Mouse (Mus musculus) small intestine, adult 2 months (tissue): ENCODE measurements around the gene Tjp1. TPM values are rescaled to one million over a fixed set of nuclear protein-coding genes. Genes with fewer than 3 reads are reported as not detected.
A peak's percentile ranks its signal among the peaks of the same experiment; 100 is the strongest.

Experiments used
- H3K27ac ChIP-seq: fragments of 200-500 bp; 2 replicates; pipeline ENCODE4 v1.5.1; 2012; ENCODE audit warnings: low read depth, low read length, control low read depth, inconsistent platforms; ENCODE audit not compliant: insufficient read depth
- H3K27me3 ChIP-seq: fragments of 200-500 bp; 2 replicates; pipeline ENCODE4 v1.6.1; 2012; ENCODE audit warnings: mild to moderate bottlenecking, moderate library complexity, low read length, inconsistent platforms; ENCODE audit not compliant: control insufficient read depth, insufficient read depth
- H3K36me3 ChIP-seq: fragments of 200-500 bp; 2 replicates; pipeline ENCODE4 v1.6.1; 2012; ENCODE audit warnings: mild to moderate bottlenecking, low read length, control low read depth, inconsistent platforms; ENCODE audit not compliant: control insufficient read depth, insufficient read depth
- H3K4me1 ChIP-seq: fragments of 200-500 bp; 2 replicates; pipeline ENCODE4 v1.6.1; 2012; ENCODE audit warnings: low read length, inconsistent platforms, mixed read lengths; ENCODE audit not compliant: control insufficient read depth, insufficient read depth, insufficient read length
- H3K4me3 ChIP-seq: fragments of 200-500 bp; 2 replicates; pipeline ENCODE4 v1.5.1; 2012; ENCODE audit warnings: low read depth, mild to moderate bottlenecking, control low read depth, inconsistent platforms, low read length, moderate library complexity
- CTCF ChIP-seq: fragments of 200-500 bp; IDR thresholded peaks from 2 replicates; pipeline ENCODE4 v1.5.1; 2012; ENCODE audit warnings: low read depth, mild to moderate bottlenecking, control low read depth, inconsistent platforms, low read length, moderate library complexity, mixed read lengths; ENCODE audit not compliant: insufficient replicate concordance, insufficient read length; ENCODE audit errors: extremely low read depth
- POLR2A ChIP-seq: fragments of 200-500 bp; IDR thresholded peaks from 2 replicates; pipeline ENCODE4 v1.6.1; 2012; ENCODE audit warnings: low read depth, mild to moderate bottlenecking, control low read depth, inconsistent platforms, low read length, moderate library complexity
- WGBS: fragments of 180-500 bp; shearing (Covaris S2); methylation state at CpG from one replicate; pipeline ENCODE4 v1.1.7; 2018; 5-methylcytosine and 5-hydroxymethylcytosine counted together
- polyA plus RNA-seq: library from polyadenylated mRNA; depleted of rRNA; stranded (reverse); fragments of >200 nt; gene quantifications from 2 replicates; pipeline ENCODE4 v1.2.3, GENCODE M21; 2012

Tjp1 gene
- polyA plus RNA-seq, 1 experiment: 13.2 TPM

DNA sequence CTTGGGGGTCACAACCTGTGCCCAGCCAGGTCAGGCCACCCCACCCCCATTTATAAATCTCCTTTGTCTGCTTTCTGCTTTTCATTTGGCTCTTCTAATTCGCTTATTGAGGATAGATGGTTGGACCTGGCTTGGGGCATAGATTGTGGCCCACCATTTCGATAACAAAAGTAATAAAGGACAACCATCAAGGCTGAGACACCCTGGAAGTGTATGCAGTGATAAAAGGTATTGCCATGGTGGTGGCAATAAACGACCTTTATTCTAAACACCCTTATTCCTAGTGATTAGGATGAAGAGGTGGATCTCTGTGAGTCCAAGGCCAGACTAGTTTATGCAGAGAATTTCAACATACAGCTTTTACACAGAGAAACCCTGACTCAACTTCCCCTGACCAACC, 121.2 kb downstream of the Tjp1 start:
- TF ChIP-seq CTCF (no peak), POLR2A (no peak)
- H3K27ac ChIP-seq: peak overlapping the region; percentile 60; the same call in 1 of the 2 replicates
- H3K36me3 ChIP-seq: no peaks in the 10 kb centered on the region
- no peaks in the 10 kb centered on the region for H3K27me3 ChIP-seq
- H3K4me3 ChIP-seq: no peak overlapping the region
- H3K4me1 ChIP-seq: peaks cover 10% of the 10 kb centered on the region; the same call in 1 of the 2 replicates
- 21% methylated on average over 3 of the region's 3 CpGs for WGBS

GRCm38 (mm10) chr7:65402516-65402915, 125.1 kb downstream of the Tjp1 start:
- Histone ChIP-seq H3K4me1 (peaks cover 5% of the 10 kb centered on the region; the same call in 1 of the 2 replicates), H3K4me3 (no peak overlapping the region), H3K27me3 (no peaks in the 10 kb centered on the region), H3K36me3 (no peaks in the 10 kb centered on the region), H3K27ac (no peak overlapping the region)
- 92% methylated on average over 5 of the region's 5 CpGs for WGBS
- TF ChIP-seq POLR2A (no peak), CTCF (no peak)

DNA sequence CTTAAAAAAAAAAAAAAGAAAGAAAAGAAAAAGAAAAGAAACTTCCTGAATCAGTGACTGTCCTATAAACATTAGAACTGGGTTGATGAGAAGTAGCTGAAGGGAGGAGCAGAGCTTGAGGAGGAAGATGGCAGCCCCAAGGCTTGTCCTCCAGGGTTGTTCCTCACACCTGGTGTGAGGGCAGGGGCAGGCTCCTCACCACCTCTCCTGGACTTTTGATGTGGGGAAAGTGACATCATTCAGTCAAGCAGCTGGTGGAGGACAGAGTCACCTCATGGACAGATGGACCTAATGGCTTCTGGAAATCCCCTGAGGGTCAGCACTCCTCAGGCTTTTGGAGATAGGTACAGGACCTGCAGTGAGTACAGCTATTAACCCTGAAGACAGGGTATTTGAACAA, 126.0 kb downstream of the Tjp1 start:
- TF ChIP-seq POLR2A: no peak
- no peak for TF ChIP-seq CTCF
- no peak overlapping the region for H3K4me3 ChIP-seq
- peaks cover 2% of the 10 kb centered on the region; the same call in 1 of the 2 replicates for H3K4me1 ChIP-seq
- no peak overlapping the region for H3K27ac ChIP-seq
- no peaks in the 10 kb centered on the region for H3K36me3 ChIP-seq
- no peaks in the 10 kb centered on the region for H3K27me3 ChIP-seq

- 89% methylated on average over 4 of the region's 4 CpGs for WGBS
- no peaks in the 10 kb centered on the region for H3K27me3 ChIP-seq
- TF ChIP-seq CTCF: no peak
- TF ChIP-seq POLR2A: no peak
Observed at GRCm38 (mm10) chr7:65395891-65396290, 131.7 kb downstream of the Tjp1 start.

DNA sequence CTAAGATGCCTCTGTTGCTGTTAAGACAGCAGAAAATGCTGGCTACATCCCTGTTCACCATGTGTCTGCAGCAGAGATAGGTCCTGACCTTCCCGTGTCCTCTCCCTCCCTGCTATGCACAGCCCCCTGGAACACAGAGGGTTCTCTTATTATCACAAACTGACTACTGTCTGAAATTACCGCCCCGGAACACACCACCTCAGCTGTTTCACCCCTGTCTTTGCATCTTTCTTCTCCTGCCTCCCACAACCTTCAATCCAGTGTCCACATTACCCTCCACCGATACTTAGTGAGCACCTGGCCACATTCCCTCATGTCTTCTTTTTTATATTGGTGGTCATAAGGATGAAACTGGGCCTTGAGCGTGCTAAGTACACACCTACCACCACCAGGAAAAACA, 132.4 kb downstream of the Tjp1 start:
- peaks cover 3% of the 10 kb centered on the region for H3K4me1 ChIP-seq
- 92% methylated on average over 5 of the region's 5 CpGs for WGBS
- no peak overlapping the region for H3K27ac ChIP-seq
- no peaks in the 10 kb centered on the region for H3K27me3 ChIP-seq
- H3K4me3 ChIP-seq: no peak overlapping the region
- TF ChIP-seq CTCF (no peak), POLR2A (no peak)
- H3K36me3 ChIP-seq: no peaks in the 10 kb centered on the region

More at GRCm38 (mm10) chr7:65395891-65396290, 131.7 kb downstream of the Tjp1 start:
- H3K4me3 ChIP-seq: no peak overlapping the region
- H3K27ac ChIP-seq: no peak overlapping the region
- H3K36me3 ChIP-seq: no peaks in the 10 kb centered on the region
- peaks cover 3% of the 10 kb centered on the region for H3K4me1 ChIP-seq

DNA sequence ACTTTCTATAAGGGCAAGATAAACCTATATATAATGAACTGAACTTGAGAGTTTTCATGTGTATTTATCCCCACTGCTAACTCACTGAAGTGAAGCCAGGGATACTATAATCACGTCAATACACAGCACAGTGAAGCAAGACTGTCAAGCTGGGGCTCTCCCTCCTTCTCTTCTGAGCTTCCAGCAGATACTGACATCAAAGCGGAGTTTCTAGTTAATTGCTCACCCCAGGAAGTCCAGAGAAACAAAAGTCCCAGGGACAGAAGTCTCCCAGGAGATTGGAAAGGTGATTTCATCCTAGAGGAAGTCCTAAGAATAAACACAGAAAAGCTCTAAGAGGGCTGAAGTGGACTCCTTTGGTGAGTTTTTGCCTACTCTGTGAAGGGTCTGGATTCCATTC, 132.9 kb downstream of the Tjp1 start:
- TF ChIP-seq POLR2A: no peak
- TF ChIP-seq CTCF: no peak
- WGBS: 45% methylated on average over 2 of the region's 2 CpGs

DNA sequence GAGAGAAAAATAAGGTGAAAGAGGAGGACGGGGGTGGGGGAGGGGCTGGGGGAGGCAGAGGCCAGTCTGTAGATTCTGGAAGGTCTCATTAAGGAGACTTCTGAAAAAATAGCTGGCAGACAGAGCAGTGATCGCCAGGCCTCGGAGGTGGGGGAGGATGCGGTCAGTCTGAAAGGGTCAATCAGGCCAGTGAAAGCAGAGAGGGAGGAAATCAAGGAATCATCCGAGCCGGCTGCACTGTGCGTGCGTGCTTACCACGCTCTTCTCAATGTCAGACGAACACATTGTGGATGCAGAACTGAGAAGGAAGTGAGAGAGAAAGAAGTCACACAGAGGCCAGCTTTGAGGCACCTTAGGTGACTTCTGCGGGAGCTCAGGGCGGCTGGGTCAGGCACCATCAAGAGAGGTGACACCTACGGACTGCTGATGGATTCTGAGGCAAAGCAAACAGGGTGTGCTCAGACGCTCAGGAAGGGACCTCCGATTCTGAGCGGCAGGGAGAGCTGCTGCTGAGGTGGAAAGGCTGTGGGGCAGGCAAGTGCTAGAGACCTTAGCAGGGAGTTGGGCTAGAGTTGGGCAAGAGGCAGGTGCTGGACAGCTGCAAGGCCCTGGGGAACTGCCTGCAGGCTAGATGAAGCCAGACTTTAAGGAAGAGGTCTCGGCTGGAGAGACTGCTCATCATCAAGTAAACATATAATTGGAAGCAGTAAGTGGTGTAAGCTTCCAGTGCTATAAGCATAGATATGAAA, 133.7 kb downstream of the Tjp1 start:
- H3K36me3 ChIP-seq: no peaks in the 10 kb centered on the region
- 48% methylated on average over 17 of the region's 17 CpGs for WGBS
- no peak overlapping the region for H3K4me3 ChIP-seq

More for the DNA sequence above, 132.9 kb downstream of the Tjp1 start:
- no peak overlapping the region for H3K4me3 ChIP-seq
- H3K4me1 ChIP-seq: peaks cover 3% of the 10 kb centered on the region
- H3K27me3 ChIP-seq: no peaks in the 10 kb centered on the region
- H3K36me3 ChIP-seq: no peaks in the 10 kb centered on the region
- no peak overlapping the region for H3K27ac ChIP-seq

More for the DNA sequence above, 133.7 kb downstream of the Tjp1 start:
- peaks cover 3% of the 10 kb centered on the region for H3K4me1 ChIP-seq
- no peaks in the 10 kb centered on the region for H3K27me3 ChIP-seq
- H3K27ac ChIP-seq: no peak overlapping the region
- TF ChIP-seq CTCF (no peak), POLR2A (no peak)
